Mouse (Mus musculus): Measurements from ENCODE around the gene Lce3b. TPM values are rescaled to one million over a fixed set of nuclear protein-coding genes. Genes with fewer than 3 reads are reported as not detected.

Lce3b gene
- total RNA-seq (2015) = not detected in 2 replicates
- total RNA-seq (2017) = not detected in 2 replicates

DNA sequence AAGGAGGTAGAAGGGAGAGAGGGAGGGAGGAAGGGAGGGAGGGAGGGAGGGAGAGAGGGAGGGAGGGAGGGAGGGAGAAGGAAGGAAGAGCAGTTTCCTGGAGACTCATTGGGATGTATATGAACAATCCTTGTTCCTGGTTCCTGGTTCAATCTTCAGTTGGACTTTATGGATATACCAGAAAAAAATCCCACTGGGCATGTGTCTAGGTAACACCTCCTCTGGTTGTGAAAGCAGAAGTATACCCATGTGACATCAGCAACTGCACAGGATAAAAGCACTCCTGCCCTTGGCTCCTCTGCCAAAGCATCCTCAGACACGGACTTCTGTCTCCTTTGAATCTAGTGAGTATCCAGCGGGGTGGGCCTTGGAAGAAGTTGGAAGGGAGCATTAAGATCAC is at the start of gene Lce3b:
Gene Lce3b (plus strand): TSS at position 301 of the 400 bp plus-strand sequence.
- no peak for ATAC-seq (replicated peaks; ENCODE audit: poor library complexity)

DNA sequence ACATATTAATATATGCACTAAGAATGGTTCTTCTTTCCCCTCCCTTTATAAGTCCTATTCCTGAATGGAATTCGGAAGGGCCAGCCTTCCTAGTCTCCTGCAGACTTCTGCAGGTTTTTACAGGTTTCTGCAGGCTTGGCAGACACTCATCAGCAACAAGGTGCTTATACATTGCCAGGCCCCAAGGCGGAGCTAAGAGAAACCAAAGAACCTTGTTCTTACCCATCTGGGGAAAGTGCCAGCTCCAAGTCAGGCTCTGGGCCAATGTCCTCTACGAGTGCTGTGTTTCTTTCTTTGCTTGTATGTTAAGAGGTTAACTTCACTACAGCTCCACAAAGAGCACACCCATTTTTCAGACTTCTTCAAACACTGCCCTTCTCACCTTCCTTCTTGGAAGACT is 38.7 kb upstream of the Lce3b start:
- ATAC-seq (replicated peaks; ENCODE audit: poor library complexity) = no peak

DNA sequence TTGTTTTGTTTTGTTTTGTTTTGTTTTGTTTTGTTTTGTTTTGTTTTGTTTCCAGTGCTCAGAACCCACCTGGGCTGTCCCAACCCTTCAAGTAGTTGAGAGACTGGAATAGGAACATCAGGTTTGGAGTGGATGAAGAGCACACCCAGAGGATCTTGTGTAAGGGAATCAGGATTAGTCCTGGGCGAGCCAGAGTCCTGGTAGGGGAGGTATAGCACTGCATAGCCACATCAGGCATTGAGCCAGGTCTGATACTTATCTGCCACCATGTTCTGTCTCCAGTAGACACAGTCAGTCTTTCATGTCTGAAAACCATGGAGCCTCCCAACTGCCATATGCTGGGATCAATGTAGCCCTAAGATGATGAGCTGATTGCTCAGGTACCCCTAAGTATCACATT is 38.3 kb upstream of the Lce3b start:
- no peak for ATAC-seq (replicated peaks; ENCODE audit: poor library complexity)

DNA sequence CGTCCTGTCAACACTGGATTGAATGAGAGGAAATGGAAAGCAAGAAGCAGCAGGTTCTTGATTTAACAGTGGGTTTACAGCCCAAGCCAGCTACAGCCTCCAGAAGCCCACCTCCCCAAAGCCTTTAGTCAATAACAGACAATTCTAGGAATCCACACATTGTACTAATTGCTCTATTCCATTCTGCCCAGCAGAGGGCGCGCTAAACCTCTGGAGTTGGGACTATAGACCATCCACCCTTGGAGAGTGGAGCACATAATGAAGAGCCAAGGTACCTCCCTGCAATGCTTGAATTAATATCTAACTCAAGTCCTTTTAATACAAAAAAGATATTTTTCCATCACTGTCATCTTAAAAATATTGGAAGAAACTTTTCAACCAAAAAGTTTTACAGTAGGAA is 29.8 kb upstream of the Lce3b start:
- peak; percentile 70 for ATAC-seq (replicated peaks; ENCODE audit: poor library complexity)

DNA sequence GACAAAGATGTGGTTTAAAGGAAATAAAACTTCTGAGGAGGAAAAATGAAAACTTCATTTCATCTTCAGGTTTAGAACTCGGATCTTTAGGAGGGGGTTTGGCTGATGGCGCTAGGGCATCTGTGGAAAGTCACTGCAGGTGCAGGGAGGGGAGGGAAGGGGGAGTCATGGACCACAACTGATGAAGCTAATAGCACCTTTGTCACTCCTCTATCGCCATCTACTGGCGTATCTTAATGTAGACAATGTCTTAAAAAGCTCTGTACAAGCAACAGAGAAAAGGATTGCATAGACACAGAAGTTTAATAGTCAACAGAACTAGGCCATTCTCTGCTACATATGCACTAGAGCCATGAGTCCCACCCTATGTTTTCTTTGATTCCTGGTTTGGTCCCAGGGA is 29.1 kb upstream of the Lce3b start:
- 0 out of 2 replicates have a peak, but pooled peaks have one; percentile 29 for ATAC-seq (replicated peaks; ENCODE audit: poor library complexity)

DNA sequence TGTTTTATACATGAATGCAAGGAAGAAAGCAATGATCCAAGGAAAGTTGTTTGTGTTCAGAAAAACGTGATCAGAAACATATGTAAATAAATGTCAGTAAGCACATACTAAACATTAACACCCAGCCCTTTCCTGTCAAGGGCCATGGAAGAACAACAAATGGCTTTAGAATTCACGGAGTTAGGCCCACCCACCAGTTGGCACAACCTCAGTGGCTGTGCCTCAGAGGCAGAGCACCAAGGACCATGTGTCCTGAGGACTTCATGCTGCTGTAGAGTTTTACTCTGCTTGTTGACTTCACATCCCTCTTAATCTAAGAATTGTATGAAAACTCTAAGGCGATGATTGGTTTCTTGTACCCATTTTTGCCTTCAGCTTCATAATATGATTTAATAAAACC is 27.6 kb upstream of the Lce3b start:
- ATAC-seq (replicated peaks; ENCODE audit: poor library complexity) = no peak

DNA sequence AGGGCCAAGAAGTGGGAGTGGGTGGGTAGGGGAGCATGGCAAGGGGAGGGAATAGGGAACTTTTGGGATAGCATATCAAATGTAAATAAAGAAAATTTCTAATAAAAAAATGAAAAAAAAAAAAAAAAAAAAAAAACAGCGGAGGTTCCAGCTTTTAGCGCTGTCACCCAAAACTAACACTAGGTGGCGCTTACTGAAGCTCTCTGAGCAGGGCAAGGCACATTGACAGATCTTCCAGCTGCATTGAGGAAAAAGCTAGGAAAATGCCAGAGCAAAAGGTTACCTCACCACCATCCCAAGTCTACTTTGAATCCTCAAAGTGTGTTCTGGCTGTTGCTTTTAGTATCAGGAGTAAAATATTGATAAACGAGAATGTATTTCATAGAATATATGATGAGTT is 25.2 kb upstream of the Lce3b start:
- peak; percentile 57; the same call in 1 of the 2 replicates for ATAC-seq (replicated peaks; ENCODE audit: poor library complexity)

DNA sequence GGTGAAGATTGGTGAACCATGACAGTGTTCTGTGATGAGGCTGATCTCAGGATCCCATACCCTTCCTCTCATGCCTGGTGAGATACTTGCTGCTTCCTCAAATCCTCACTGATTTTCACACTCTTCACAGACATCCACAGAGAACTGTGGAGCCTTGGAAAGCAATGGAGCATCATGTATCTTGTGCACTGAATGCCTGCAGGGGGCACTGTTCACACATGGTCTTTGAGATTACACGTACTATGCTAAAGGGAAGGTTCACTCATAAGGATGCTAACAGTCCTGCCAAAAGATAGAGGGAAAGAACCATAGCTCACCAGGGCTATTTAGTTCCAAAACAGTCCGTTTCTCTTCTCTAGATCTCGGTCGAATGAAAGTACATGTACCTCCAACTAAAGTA is 12.4 kb upstream of the Lce3b start:
- no peak for ATAC-seq (replicated peaks; ENCODE audit: poor library complexity)

DNA sequence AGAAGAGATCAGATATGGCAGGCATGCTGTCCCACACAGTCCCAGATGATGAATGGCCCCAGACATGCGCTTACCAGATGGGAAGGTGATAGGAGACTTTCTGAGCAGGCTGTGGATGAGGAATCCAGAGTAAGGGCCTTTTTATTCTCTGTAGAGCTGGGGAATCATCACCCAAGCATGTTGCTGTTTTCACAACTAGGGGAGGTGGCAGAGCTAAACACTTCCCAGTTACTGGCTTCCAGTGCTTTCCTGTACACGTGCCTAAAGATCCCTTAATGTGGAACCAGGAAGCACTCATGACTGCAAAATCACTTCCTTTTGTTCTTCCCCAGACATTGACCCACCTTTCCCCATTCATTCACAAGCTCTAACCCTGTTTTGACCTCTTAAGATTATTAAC is 6.6 kb upstream of the Lce3b start, which contains the start of gene Lce3a:
Gene Lce3a (minus strand): TSS at position 101 of the 400 bp plus-strand sequence.
- no peak for ATAC-seq (replicated peaks; ENCODE audit: poor library complexity)

DNA sequence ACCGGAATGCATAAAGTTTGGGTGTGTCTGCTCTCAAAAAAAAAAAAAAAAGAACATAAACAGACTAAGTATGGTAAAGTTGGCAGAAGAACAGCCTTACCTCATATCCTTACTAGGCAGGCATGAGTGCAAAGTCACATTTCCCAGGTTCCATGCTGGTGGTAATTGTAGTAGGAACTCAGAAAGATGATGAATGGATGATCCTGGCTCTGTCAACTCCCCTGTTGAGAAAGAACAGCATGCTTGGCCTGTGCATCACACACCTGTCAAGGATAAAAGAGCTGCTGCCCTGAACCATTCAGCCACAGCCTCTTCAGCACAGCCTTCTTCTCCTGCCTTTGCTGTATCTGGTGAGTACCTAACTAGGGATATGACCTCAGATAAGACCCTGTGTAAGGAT is 11.4 kb downstream of the Lce3b start, which contains the start of gene Lce3c:
Gene Lce3c (plus strand): TSS at position 301 of the 400 bp plus-strand sequence.
- ATAC-seq (replicated peaks; ENCODE audit: poor library complexity) = no peak

DNA sequence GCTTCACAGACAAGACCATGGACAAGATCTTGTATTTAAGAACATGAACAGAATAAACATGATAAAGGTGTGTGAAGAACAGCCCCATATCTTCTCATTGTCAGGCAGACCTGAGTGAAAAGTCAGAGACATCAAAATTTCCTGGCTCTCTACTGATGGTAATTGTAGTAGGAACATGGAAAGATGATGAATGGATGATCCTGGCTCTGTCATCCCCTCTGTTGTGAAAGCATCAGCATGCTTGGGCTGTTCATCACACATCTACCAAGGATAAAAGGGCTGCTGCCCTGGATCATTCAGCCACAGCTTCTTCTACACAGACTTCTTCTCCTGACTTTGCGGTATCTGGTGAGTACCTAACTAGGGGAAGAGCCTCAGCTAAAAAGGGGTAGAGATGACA is 24.3 kb downstream of the Lce3b start, which contains the start of gene Lce3d:
Gene Lce3d (plus strand): TSS at position 301 of the 400 bp plus-strand sequence.
- ATAC-seq (replicated peaks; ENCODE audit: poor library complexity) = no peak

DNA sequence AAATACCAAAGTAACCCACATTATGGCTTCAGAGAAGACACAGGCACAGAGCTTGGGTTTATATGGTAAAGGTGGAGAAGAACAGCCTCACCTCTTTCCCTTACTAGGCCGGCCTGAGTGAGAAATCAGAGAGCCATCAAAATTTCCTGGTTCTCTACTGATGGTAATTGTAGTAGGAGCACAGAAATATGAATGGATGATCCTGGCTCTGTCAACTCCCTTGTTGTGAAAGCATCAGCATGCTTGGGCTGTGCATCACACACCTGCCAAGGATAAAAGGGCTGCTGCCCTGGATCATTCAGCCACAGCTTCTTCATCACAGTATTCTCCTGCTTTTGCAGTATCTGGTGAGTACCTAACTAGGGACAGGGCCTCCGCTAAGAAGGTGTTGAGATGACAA is 34.0 kb downstream of the Lce3b start, which contains the start of gene Lce3e:
Gene Lce3e (plus strand): TSS at position 301 of the 400 bp plus-strand sequence.
- no peak for ATAC-seq (replicated peaks; ENCODE audit: poor library complexity)

DNA sequence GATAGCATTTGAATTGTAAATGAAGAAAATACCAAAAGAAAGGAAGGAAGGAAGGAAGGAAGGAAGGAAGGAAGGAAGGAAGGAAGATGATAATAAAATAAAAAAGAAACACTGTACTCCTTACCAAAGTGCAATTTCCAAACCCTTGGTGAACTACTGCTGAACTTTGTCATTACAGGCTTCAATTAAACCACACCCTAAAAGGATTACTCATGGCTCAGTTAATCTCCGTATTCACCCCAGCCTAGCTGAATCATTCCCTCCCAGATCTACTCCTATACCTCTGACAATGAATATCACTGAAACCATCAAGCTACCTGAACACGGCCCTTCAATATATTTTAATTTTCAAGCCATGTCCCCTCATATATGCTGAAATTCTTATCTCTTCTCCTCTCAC is 45.7 kb downstream of the Lce3b start:
- no peak for ATAC-seq (replicated peaks; ENCODE audit: poor library complexity)

Other genes starting within 250 kb of the Lce3b start
- gene Lce1d, start 245.8 kb upstream of the Lce3b start, total RNA-seq (2015) = not detected in 2 replicates
- gene Lce1d, start 245.8 kb upstream of the Lce3b start, total RNA-seq (2017) = not detected in 2 replicates
- not detected in 2 replicates for gene Lce1e, start 223.9 kb upstream of the Lce3b start, total RNA-seq (2015)
- gene Lce1e, start 223.9 kb upstream of the Lce3b start, total RNA-seq (2017) = not detected in 2 replicates
- gene Lce1f, start 212.6 kb upstream of the Lce3b start, total RNA-seq (2015) = not detected in 2 replicates
- not detected in 2 replicates for gene Lce1f, start 212.6 kb upstream of the Lce3b start, total RNA-seq (2017)
- gene Gm38119, start 193.9 kb upstream of the Lce3b start, total RNA-seq (2015) = not detected in 2 replicates
- not detected in 2 replicates for gene Gm38119, start 193.9 kb upstream of the Lce3b start, total RNA-seq (2017)
- not detected in 2 replicates for gene Lce1g, start 180.6 kb upstream of the Lce3b start, total RNA-seq (2015)
- gene Lce1g, start 180.6 kb upstream of the Lce3b start, total RNA-seq (2017) = not detected in 2 replicates
- not detected in 2 replicates for gene Lce1h, start 167.9 kb upstream of the Lce3b start, total RNA-seq (2015)
- gene Lce1h, start 167.9 kb upstream of the Lce3b start, total RNA-seq (2017) = not detected in 2 replicates
- gene Lce1i, start 154.1 kb upstream of the Lce3b start, total RNA-seq (2015) = not detected in 2 replicates
- not detected in 2 replicates for gene Lce1i, start 154.1 kb upstream of the Lce3b start, total RNA-seq (2017)
- gene Lce1j, start 142.5 kb upstream of the Lce3b start, total RNA-seq (2015) = not detected in 2 replicates
- not detected in 2 replicates for gene Lce1j, start 142.5 kb upstream of the Lce3b start, total RNA-seq (2017)
- gene Lce1k, start 125.1 kb upstream of the Lce3b start, total RNA-seq (2015) = not detected in 2 replicates
- gene Lce1k, start 125.1 kb upstream of the Lce3b start, total RNA-seq (2017) = not detected in 2 replicates
- gene Kprp, start 105.7 kb upstream of the Lce3b start, total RNA-seq (2015) = not detected in 2 replicates
- gene Kprp, start 105.7 kb upstream of the Lce3b start, total RNA-seq (2017) = not detected in 2 replicates
- gene Lce1l, start 81.7 kb upstream of the Lce3b start, total RNA-seq (2015) = not detected in 2 replicates
- not detected in 2 replicates for gene Lce1l, start 81.7 kb upstream of the Lce3b start, total RNA-seq (2017)
- not detected in 2 replicates for gene 2310050C09Rik, start 62.8 kb upstream of the Lce3b start, total RNA-seq (2015)
- gene 2310050C09Rik, start 62.8 kb upstream of the Lce3b start, total RNA-seq (2017) = not detected in 2 replicates
- gene Lce3a, start 6.7 kb upstream of the Lce3b start, total RNA-seq (2015) = not detected in 2 replicates
- gene Lce3a, start 6.7 kb upstream of the Lce3b start, total RNA-seq (2017) = not detected in 2 replicates
- not detected in 2 replicates for gene Lce3c, start 11.5 kb downstream of the Lce3b start, total RNA-seq (2015)
- gene Lce3c, start 11.5 kb downstream of the Lce3b start, total RNA-seq (2017) = not detected in 2 replicates
- gene Lce3d, start 24.4 kb downstream of the Lce3b start, total RNA-seq (2015) = not detected in 2 replicates
- gene Lce3d, start 24.4 kb downstream of the Lce3b start, total RNA-seq (2017) = not detected in 2 replicates
- not detected in 2 replicates for gene Lce3e, start 34.1 kb downstream of the Lce3b start, total RNA-seq (2015)
- gene Lce3e, start 34.1 kb downstream of the Lce3b start, total RNA-seq (2017) = not detected in 2 replicates
- not detected in 2 replicates for gene Lce3f, start 59.2 kb downstream of the Lce3b start, total RNA-seq (2015)
- gene Lce3f, start 59.2 kb downstream of the Lce3b start, total RNA-seq (2017) = not detected in 2 replicates
- not detected in 2 replicates for gene Crct1, start 82.7 kb downstream of the Lce3b start, total RNA-seq (2015)
- not detected in 2 replicates for gene Crct1, start 82.7 kb downstream of the Lce3b start, total RNA-seq (2017)
- gene Lce1m, start 86.1 kb downstream of the Lce3b start, total RNA-seq (2015) = not detected in 2 replicates
- gene Lce1m, start 86.1 kb downstream of the Lce3b start, total RNA-seq (2017) = not detected in 2 replicates
- not detected in 2 replicates for gene Gm4858, start 135.8 kb downstream of the Lce3b start, total RNA-seq (2015)
- gene Gm4858, start 135.8 kb downstream of the Lce3b start, total RNA-seq (2017) = not detected in 2 replicates
- gene Crnn, start 211.8 kb downstream of the Lce3b start, total RNA-seq (2015) = not detected in 2 replicates
- not detected in 2 replicates for gene Crnn, start 211.8 kb downstream of the Lce3b start, total RNA-seq (2017)